Mouse (Mus musculus) small intestine, adult 2 months (tissue): ENCODE measurements around the gene B4galt2. TPM values are rescaled to one million over a fixed set of nuclear protein-coding genes. Genes with fewer than 3 reads are reported as not detected.

Experiments used
- H3K27ac ChIP-seq: fragments of 200-500 bp; 2 replicates; pipeline ENCODE4 v1.5.1; 2012; ENCODE audit warnings: low read depth, low read length, control low read depth, inconsistent platforms; ENCODE audit not compliant: insufficient read depth
- H3K27me3 ChIP-seq: fragments of 200-500 bp; 2 replicates; pipeline ENCODE4 v1.6.1; 2012; ENCODE audit warnings: mild to moderate bottlenecking, moderate library complexity, low read length, inconsistent platforms; ENCODE audit not compliant: control insufficient read depth, insufficient read depth
- H3K36me3 ChIP-seq: fragments of 200-500 bp; 2 replicates; pipeline ENCODE4 v1.6.1; 2012; ENCODE audit warnings: mild to moderate bottlenecking, low read length, control low read depth, inconsistent platforms; ENCODE audit not compliant: control insufficient read depth, insufficient read depth
- H3K4me1 ChIP-seq: fragments of 200-500 bp; 2 replicates; pipeline ENCODE4 v1.6.1; 2012; ENCODE audit warnings: low read length, inconsistent platforms, mixed read lengths; ENCODE audit not compliant: control insufficient read depth, insufficient read depth, insufficient read length
- H3K4me3 ChIP-seq: fragments of 200-500 bp; 2 replicates; pipeline ENCODE4 v1.5.1; 2012; ENCODE audit warnings: low read depth, mild to moderate bottlenecking, control low read depth, inconsistent platforms, low read length, moderate library complexity
- CTCF ChIP-seq: fragments of 200-500 bp; IDR thresholded peaks from 2 replicates; pipeline ENCODE4 v1.5.1; 2012; ENCODE audit warnings: low read depth, mild to moderate bottlenecking, control low read depth, inconsistent platforms, low read length, moderate library complexity, mixed read lengths; ENCODE audit not compliant: insufficient replicate concordance, insufficient read length; ENCODE audit errors: extremely low read depth
- POLR2A ChIP-seq: fragments of 200-500 bp; IDR thresholded peaks from 2 replicates; pipeline ENCODE4 v1.6.1; 2012; ENCODE audit warnings: low read depth, mild to moderate bottlenecking, control low read depth, inconsistent platforms, low read length, moderate library complexity
- WGBS: fragments of 180-500 bp; shearing (Covaris S2); methylation state at CpG from one replicate; pipeline ENCODE4 v1.1.7; 2018; 5-methylcytosine and 5-hydroxymethylcytosine counted together
- polyA plus RNA-seq: library from polyadenylated mRNA; depleted of rRNA; stranded (reverse); fragments of >200 nt; gene quantifications from 2 replicates; pipeline ENCODE4 v1.2.3, GENCODE M21; 2012

B4galt2 gene
- polyA plus RNA-seq, 1 experiment = 7.5 TPM

GRCm38 (mm10) chr4:117915489-117916105 lies 32.3 kb upstream of the B4galt2 start:
- TF ChIP-seq CTCF (no peak), POLR2A (no peak)
- H3K27ac ChIP-seq = no peak overlapping the region
- WGBS = under 1% methylated on average over 19 of the region's 19 CpGs

GRCm38 (mm10) chr4:117914591-117915442 lies 31.5 kb upstream of the B4galt2 start, which contains the start of gene Ipo13:
Gene Ipo13, minus strand, starts transcription at chr4:117914999.
- Histone ChIP-seq H3K27ac (peak within 1 kb of the TSS; percentile 73), H3K4me1 (peaks cover 18% of the 10 kb centered on the region), H3K27me3 (no peaks in the 10 kb centered on the region), H3K36me3 (peaks cover 3% of the 10 kb centered on the region; the same call in 1 of the 2 replicates), H3K4me3 (peak within 1 kb of the TSS; percentile 90)
- under 1% methylated on average over 61 of the region's 61 CpGs for WGBS
- TF ChIP-seq CTCF (0 out of 2 replicates have a peak, but pooled peaks have one; percentile 16), POLR2A (peak; percentile 37; the same call in 1 of the 2 replicates)

More at GRCm38 (mm10) chr4:117915489-117916105, 32.3 kb upstream of the B4galt2 start:
- no peaks in the 10 kb centered on the region for H3K27me3 ChIP-seq
- H3K4me3 ChIP-seq = peak overlapping the region; percentile 90
- peaks cover 3% of the 10 kb centered on the region; the same call in 1 of the 2 replicates for H3K36me3 ChIP-seq
- H3K4me1 ChIP-seq = peaks cover 18% of the 10 kb centered on the region

GRCm38 (mm10) chr4:117914031-117914430 lies 30.7 kb upstream of the B4galt2 start:
- H3K4me1 ChIP-seq = peaks cover 18% of the 10 kb centered on the region
- H3K27ac ChIP-seq = no peak overlapping the region
- WGBS = 5% methylated on average over 8 of the region's 8 CpGs
- TF ChIP-seq CTCF (no peak), POLR2A (no peak)
- H3K36me3 ChIP-seq = peaks cover 3% of the 10 kb centered on the region; the same call in 1 of the 2 replicates
- H3K4me3 ChIP-seq = peak overlapping the region; percentile 90
- H3K27me3 ChIP-seq = no peaks in the 10 kb centered on the region

GRCm38 (mm10) chr4:117913421-117913820 lies 30.1 kb upstream of the B4galt2 start:
- H3K4me3 ChIP-seq = no peak overlapping the region
- H3K27me3 ChIP-seq = no peaks in the 10 kb centered on the region
- peaks cover 18% of the 10 kb centered on the region for H3K4me1 ChIP-seq
- peaks cover 3% of the 10 kb centered on the region; the same call in 1 of the 2 replicates for H3K36me3 ChIP-seq
- 16% methylated on average over 3 of the region's 3 CpGs for WGBS
- TF ChIP-seq POLR2A (no peak), CTCF (no peak)
- H3K27ac ChIP-seq = no peak overlapping the region

GRCm38 (mm10) chr4:117912685-117913273 lies 29.5 kb upstream of the B4galt2 start:
- H3K27me3 ChIP-seq = no peaks in the 10 kb centered on the region
- 71% methylated on average over 7 of the region's 7 CpGs for WGBS
- H3K4me3 ChIP-seq = no peak overlapping the region
- H3K36me3 ChIP-seq = peaks cover 3% of the 10 kb centered on the region; the same call in 1 of the 2 replicates
- TF ChIP-seq POLR2A = no peak
- TF ChIP-seq CTCF = no peak
- peaks cover 15% of the 10 kb centered on the region for H3K4me1 ChIP-seq
- H3K27ac ChIP-seq = no peak overlapping the region

GRCm38 (mm10) chr4:117912131-117912561 lies 28.9 kb upstream of the B4galt2 start:
- no peaks in the 10 kb centered on the region for H3K27me3 ChIP-seq
- no peak overlapping the region for H3K4me3 ChIP-seq
- peaks cover 3% of the 10 kb centered on the region; the same call in 1 of the 2 replicates for H3K36me3 ChIP-seq
- TF ChIP-seq CTCF = no peak
- TF ChIP-seq POLR2A = no peak
- H3K27ac ChIP-seq = no peak overlapping the region
- peaks cover 13% of the 10 kb centered on the region for H3K4me1 ChIP-seq
- 96% methylated on average over 13 of the region's 13 CpGs for WGBS

- H3K27ac ChIP-seq = no peak overlapping the region
- peaks cover 14% of the 10 kb centered on the region; the same call in 1 of the 2 replicates for H3K36me3 ChIP-seq
- 81% methylated on average over 8 of the region's 8 CpGs for WGBS
- H3K27me3 ChIP-seq = no peaks in the 10 kb centered on the region
- peaks cover 8% of the 10 kb centered on the region for H3K4me1 ChIP-seq
- TF ChIP-seq CTCF (no peak), POLR2A (no peak)
- H3K4me3 ChIP-seq = no peak overlapping the region
Observed at GRCm38 (mm10) chr4:117908834-117909453, 25.7 kb upstream of the B4galt2 start.
